Mouse (Mus musculus): ENCODE data around the gene Hebp2. TPM values are rescaled to one million over a fixed set of nuclear protein-coding genes. Genes with fewer than 3 reads are reported as not detected.
"Not testable (repeated sequence)": the region's sequence is repeated elsewhere in the genome, so short reads cannot be mapped to it uniquely, and the experiment has no call there.

The Hebp2 gene
- polyA plus RNA-seq (2012; rRNA removed): 24.7 and 26.9 TPM in 2 replicates

GRCm38 (mm10) chr10:18545813-18546235, at the start of gene Hebp2:
Hebp2 (minus strand) TSS chr10:18546076.
- peak; percentile 59 for DNase-seq (ENCODE audit: low spot score)

GRCm38 (mm10) chr10:18589455-18589854, 43.6 kb upstream of the Hebp2 start:
- no peak for DNase-seq (ENCODE audit: low spot score)

GRCm38 (mm10) chr10:18584188-18584587, 38.3 kb upstream of the Hebp2 start:
- no peak for DNase-seq (ENCODE audit: low spot score)

GRCm38 (mm10) chr10:18572581-18572980, 26.7 kb upstream of the Hebp2 start:
- no peak for DNase-seq (ENCODE audit: low spot score)

GRCm38 (mm10) chr10:18562940-18563339, 17.1 kb upstream of the Hebp2 start:
- DNase-seq (ENCODE audit: low spot score): no peak

- DNase-seq (ENCODE audit: low spot score): no peak
These were observed 15.6 kb upstream of the Hebp2 start for GRCm38 (mm10) chr10:18561445-18561844.

- not testable (repeated sequence) for DNase-seq (ENCODE audit: low spot score)
These were observed 13.2 kb upstream of the Hebp2 start for GRCm38 (mm10) chr10:18559076-18559475.

- DNase-seq (ENCODE audit: low spot score): no peak
These were observed 3.7 kb upstream of the Hebp2 start for GRCm38 (mm10) chr10:18549321-18550216.

- DNase-seq (ENCODE audit: low spot score): no peak
These were observed 1.5 kb upstream of the Hebp2 start for GRCm38 (mm10) chr10:18547381-18547780.

GRCm38 (mm10) chr10:18545309-18545708, 567 bp downstream of the Hebp2 start:
- no peak for DNase-seq (ENCODE audit: low spot score)

- DNase-seq (ENCODE audit: low spot score): no peak
These were observed 9.0 kb downstream of the Hebp2 start for GRCm38 (mm10) chr10:18536889-18537288.

GRCm38 (mm10) chr10:18532293-18532692, 13.6 kb downstream of the Hebp2 start:
- DNase-seq (ENCODE audit: low spot score): no peak

GRCm38 (mm10) chr10:18530161-18530560, 15.7 kb downstream of the Hebp2 start:
- no peak for DNase-seq (ENCODE audit: low spot score)

- DNase-seq (ENCODE audit: low spot score): no peak
These were observed 16.7 kb downstream of the Hebp2 start for GRCm38 (mm10) chr10:18529177-18529576.

GRCm38 (mm10) chr10:18528475-18528874, 17.4 kb downstream of the Hebp2 start:
- no peak for DNase-seq (ENCODE audit: low spot score)

- DNase-seq (ENCODE audit: low spot score): no peak
These were observed 18.1 kb downstream of the Hebp2 start for GRCm38 (mm10) chr10:18527766-18528165.

- no peak for DNase-seq (ENCODE audit: low spot score)
These were observed 18.8 kb downstream of the Hebp2 start for GRCm38 (mm10) chr10:18526851-18527675.

- no peak for DNase-seq (ENCODE audit: low spot score)
These were observed 19.6 kb downstream of the Hebp2 start for GRCm38 (mm10) chr10:18526184-18526850.

- DNase-seq (ENCODE audit: low spot score): no peak
These were observed 20.1 kb downstream of the Hebp2 start for GRCm38 (mm10) chr10:18525726-18526125.

GRCm38 (mm10) chr10:18525311-18525710, 20.6 kb downstream of the Hebp2 start:
- DNase-seq (ENCODE audit: low spot score): no peak

GRCm38 (mm10) chr10:18522556-18522955, 23.3 kb downstream of the Hebp2 start:
- DNase-seq (ENCODE audit: low spot score): no peak

- no peak for DNase-seq (ENCODE audit: low spot score)
These were observed 34.4 kb downstream of the Hebp2 start for GRCm38 (mm10) chr10:18511496-18511895.
